Mouse (Mus musculus) mesoderm, embryonic 11.5 days (tissue): ENCODE data around the gene Gm9803.
A peak's percentile ranks its signal among the peaks of the same experiment; 100 is the strongest.
"Not testable (repeated sequence)": the region's sequence is repeated elsewhere in the genome, so short reads cannot be mapped to it uniquely, and the experiment has no call there.

Source experiments
- DNase-seq: peaks from one replicate; pipeline ENCODE4 v3.0.0-alpha.2; 2012; ENCODE audit warnings: low read depth, low spot score

The Gm9803 gene

DNA sequence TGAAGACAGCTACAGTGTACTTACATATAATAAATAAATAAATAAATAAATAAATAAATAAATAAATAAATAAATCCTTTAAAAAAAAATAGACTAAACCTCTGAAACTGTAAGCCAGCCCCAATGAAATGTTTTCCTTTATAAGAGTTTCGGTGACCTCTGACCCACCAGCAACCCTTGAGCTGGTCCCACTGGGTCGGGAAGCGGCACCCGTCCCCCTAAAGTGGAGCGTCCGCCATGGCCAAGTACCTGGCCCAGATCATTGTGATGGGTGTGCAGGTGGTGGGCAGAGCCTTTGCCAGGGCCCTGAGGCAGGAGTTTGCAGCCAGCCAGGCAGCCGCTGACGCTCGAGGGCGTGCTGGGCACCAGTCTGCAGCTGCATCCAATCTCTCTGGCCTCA lies at the start of gene Gm9803:
Gene Gm9803, plus strand, starts transcription at position 154 of the 400 bp plus-strand sequence.
- not testable (repeated sequence) for DNase-seq

DNA sequence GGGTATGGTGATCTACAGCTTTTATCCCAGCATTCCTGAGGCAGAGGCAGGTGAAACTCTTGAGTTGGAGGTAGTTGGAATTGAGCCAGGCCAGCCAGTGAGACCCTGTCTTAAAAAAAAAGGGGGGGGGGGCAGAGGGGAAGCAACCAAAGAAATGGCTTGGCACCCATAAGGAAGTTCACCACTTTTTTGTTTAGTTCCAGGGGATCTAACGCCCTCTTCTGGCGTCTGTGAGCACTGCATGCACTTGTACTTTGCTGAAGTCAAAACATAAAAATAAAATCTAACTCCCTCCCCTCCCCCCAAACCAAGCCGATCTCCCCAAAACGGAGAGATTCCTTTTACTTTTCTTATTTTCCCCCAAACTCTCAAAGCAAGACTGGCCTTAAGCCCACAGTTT lies 48.5 kb upstream of the Gm9803 start:
- no peak for DNase-seq

DNA sequence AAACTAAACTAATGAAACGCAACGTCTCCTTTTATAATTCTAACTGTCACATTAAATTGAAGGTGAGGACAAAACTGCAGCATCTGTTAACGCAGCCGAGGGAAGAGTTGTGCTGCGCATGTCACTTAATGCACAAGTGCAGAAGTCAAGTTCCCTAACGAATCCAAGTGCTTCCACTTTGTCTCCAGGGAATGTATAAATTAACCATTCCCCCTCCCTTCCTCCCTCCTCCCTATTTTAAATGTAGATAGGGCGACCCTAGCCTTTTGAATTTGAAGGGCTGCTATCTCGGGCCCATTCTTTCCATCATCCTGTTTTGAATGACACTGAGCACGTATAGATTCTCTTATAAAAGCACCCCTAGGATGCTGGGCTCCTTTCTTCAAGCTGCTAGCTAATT lies 46.4 kb upstream of the Gm9803 start:
- DNase-seq, result peak; percentile 50

DNA sequence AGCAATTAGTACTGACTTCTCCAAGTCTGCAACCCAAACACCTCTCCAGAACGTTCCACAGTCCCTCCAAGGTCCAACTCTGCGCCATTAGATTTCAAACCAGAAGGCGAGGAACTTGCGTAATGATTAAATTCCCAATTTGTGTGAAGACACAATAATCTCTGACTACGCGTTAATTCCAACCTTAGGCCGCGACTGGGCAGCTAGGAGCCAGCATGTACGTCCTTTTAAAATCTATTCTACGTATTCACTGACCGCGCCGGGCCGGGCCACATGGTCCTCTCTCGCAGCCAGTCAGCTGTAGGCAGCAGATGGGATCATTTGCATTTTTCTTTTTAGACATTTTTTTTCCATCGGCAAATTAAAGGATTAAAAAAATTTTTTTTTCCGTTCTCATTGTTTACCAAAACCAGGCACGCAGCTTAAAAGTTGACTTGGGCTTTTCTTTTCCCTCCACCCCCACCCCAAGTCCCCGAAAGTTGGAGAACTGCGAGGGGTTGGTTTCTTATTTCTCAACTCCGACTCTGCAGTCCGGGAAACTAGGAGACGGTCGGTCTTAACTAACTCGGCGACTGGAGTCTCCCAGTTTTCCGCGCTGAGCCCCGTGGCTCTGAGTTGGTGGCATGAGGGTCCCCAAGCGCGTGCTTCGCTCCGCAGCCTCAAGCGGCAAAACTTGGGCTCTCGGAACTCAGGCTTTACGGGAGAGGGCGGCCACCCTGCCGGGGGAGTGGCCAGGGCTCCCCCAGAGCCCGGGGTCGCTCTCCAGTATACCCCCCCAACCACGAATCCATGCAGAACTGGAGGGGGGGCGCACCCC lies 45.8 kb upstream of the Gm9803 start:
- peak; percentile 77 for DNase-seq

DNA sequence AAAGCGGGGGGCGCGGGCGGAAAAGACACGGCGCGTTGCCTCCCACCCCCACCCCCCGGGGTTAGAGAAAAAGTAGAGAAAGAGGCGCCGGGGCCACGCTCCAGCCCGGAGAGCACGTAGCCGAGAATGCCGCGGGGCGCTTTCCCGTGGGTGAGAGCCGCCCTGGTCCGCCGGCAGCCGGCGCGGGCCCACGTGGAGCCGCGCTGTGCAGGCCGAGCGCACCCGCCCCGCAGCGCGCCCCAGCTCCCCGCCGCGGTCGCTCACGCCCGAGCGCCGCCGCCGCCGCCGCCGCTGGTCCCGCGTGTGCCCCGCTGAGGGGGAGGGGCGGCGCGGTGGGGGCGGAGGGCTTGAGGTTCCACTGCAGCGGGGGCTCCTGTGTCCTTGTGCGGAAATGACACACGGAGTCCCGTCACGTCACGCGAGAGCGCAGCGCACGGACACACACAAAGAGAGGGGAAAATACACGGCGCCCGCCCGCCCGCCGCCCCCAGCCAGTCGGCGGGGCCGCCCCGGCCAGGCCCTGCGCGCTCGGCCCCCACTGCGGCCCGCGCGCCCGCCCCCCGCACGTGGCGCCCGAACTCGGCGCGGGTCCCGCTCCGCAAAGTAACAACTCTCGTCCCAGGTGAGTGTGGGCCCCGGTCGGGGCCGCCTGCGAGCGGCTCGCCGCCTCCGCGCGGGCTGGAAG lies 45.0 kb upstream of the Gm9803 start, which contains the start of gene Bend3:
Gene Bend3, plus strand, starts transcription at position 81 of the 685 bp plus-strand sequence.
- DNase-seq, result peak; percentile 73

DNA sequence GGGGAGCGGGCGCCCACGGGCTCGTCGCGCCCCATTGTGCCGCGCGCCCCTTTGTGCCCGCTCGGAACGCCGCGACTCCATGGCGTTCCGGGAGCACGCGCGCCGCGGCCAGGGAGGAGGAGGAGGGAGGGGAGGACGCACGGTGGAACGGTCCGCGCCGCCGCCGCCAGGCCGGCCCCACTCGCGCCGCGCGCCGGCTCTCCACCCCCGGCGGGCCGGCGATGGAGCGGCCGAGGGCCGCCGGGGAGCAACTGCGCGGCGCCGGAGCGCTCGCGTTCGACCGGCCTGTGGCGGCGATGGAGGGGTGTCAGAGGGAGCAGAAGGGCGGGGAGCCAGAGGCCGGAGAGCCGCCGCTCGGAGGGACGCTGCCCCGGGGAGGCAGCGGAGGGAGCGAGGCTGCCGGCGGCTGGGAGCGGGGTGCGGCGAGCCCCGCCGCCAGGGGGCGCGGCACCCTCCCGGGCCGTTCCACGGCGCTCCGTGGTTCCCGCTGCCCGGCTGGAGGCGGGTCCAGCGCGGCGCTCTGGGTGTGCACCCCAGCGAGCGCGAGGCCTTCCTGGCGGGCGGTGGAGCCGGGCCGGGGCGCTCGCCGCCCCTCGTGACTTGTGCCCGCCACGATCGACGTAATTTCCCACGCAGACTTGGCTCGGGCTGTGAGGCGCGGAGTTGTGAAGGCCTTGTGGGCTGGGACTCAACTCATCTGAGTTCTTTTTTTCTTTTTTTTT lies 44.3 kb upstream of the Gm9803 start:
- DNase-seq, result peak; percentile 89

DNA sequence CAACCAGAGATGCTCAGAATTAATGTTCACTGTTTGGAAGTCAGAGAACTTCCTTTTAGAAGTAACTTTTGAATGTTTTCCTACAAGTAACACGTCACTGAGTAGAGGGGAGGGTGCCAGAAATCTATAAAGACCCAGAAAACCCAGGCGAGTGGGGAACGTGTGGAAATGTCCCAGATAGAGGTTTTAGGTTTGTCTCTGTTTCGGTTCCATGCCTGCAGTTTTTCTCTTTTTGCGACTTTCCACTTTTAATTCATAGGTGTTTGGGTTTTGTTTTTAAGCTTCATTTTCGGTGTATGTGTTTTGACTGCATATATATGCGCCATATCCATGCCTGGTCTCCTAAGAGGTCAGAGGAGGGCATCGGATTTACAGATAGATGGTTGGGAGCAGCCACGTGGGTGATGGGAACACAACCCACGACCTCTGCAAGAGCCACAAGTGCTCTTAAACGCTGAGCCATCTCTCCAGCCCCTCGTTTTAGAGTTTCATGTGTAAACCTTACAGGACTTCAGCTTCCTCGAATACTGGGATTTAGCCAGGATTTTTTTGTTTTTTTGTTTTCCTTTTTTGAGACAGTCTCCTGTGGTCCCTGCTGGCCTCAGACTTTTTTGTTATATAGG lies 43.5 kb upstream of the Gm9803 start:
- DNase-seq, result no peak

DNA sequence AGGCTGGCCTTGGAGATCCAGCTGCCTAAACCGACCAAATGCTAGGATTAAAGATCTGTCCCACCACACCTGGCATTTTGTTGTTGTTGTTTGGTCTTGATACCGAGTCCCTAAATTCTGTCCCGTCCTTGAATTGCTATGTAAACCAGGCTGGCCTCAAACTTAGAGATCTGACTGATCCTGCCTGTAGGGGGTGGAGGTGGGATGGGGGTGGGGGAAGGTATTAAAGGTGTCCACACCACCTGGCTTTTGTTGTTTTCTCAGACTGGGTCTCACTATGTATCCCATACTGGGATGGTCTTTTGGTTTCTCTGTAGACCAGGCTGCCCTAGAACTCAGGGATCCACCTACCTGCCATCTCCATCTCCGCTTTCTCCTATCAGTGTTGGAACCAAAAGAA lies 42.7 kb upstream of the Gm9803 start:
- DNase-seq, result no peak

DNA sequence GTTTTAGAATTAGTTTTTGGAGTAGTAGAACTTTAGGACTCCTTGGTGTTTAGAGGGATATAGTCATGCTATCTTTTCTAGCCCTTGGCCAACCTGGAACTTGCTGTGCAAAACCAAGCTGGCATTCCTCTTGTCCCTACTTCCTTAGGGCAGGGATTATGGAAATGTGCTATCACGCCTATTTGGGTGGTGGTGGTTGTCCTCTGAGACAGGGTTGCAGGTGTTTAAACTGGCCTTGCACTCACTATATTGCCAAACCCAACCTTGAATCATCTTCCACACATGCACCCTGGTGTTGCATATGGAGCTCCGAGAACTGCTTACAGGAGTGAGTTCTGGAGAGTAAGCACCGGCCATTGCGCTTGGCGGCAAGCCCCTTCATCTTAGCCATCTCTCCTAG lies 41.9 kb upstream of the Gm9803 start:
- no peak for DNase-seq

DNA sequence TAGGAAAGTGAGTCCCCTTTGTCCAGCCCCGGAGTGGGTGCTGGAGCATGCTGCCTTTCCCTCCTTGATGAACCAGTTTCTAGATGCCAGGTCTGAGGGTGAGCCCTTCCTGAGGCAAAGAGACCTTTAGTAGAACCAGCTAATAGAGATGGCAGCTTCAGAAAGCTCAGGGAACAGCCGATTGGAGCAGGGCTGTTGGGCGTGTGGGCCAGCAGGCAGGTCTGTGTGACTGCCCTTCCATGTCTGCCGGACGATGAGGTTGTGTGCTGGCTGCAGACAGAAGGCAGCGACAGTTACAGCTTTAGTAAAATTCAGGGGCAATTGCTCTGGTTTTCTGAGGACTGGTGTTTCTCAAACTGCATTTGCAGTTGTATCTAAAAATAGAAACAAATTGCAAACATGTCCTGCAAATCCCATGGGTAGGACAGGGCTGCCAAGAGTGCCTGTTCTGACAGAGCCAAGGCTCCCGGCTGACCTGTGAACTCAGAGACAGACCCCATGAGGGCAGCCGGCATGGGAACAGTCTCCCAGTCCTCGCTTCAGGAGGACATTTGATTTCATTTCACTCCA lies 40.4 kb upstream of the Gm9803 start:
- no peak for DNase-seq

DNA sequence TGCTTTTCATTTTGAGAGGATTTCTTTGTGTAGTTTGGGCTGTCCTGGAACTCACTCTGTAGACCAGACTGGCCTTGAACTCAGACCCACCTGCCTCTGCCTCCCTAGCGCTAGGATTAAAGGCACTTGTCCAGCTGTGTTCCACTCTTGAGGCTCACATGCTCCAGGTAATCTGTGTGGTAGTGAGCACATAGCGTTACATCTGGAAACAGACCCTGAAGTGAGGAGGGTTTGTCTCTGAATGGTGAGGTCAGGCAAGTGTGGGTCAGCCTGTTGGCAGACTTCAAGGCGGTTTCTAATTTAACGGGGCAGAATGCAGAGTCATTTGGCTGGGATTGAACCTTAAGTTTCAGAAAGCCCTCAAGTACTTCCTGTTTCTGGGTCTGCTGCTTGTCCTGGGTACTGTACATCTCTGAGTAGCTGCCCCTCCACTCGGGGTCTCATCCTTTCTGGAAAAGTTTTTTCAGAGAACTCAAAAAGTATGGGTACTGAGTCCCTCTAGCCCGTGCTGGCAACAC lies 38.1 kb upstream of the Gm9803 start:
- DNase-seq, result no peak

DNA sequence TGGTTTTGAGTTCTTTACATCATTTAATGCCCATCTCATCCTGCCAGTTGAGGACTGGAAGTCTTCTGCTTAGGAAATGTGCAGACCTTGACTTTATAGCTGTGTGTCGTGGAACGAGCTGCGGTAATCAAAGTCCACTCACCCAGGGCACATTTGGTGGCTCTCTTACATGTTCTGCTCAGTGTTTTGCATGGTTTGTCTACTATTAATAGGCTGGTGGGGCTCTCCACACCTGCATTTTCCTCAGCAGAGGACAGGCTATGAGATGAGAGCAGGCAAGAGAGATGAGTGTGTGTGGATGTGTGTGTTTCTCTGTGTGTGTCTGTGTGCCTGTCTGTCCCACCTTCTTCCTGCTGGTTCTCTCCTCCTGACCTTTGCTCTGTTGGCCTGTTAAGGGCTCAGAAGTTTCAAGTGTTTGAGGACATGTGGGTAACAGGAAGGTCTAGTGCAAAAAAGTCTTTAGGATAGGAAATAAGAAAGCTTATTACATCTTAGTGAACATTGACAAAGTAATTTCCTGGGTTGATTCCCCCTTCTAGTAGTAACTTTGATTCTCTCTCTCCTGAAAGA lies 36.4 kb upstream of the Gm9803 start:
- DNase-seq, result no peak

DNA sequence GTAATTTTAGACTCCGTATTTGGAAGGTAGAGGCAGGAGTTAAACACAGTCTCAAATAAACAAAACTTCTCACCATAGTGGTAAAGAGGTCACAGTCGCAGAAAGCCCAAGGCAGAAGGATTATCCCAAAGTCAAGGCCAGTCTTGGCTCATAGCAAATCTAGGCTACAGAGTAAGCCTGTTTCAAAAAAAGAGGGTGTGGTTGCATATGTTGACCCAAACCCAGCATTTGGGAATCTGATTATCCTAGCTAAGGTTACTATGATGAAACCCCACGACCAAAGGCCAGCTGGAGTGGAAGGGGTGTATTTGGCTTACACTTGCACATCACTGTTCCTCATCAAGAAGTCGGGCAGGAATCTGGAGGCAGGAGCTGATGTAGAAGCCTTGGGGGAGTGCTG lies 35.6 kb upstream of the Gm9803 start:
- DNase-seq, result no peak

DNA sequence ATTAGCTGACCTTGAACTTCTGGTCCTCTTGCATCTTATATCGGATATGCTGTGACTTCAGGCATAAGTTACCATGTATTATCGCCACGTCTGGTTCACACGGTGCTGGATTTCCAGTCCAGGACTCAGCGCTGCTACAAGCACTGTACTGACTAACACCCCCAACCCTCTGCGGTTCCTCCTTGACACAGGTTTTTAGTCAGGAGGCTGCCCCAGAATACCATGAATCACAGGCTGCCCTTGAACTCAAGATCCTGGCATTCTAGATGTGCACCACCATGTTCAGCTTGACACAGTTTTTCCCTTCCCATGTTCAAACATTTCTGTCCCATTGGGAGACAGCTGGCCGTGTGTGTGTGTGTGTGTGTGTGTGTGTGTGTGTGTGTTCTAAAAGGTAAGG lies 34.7 kb upstream of the Gm9803 start:
- no peak for DNase-seq

DNA sequence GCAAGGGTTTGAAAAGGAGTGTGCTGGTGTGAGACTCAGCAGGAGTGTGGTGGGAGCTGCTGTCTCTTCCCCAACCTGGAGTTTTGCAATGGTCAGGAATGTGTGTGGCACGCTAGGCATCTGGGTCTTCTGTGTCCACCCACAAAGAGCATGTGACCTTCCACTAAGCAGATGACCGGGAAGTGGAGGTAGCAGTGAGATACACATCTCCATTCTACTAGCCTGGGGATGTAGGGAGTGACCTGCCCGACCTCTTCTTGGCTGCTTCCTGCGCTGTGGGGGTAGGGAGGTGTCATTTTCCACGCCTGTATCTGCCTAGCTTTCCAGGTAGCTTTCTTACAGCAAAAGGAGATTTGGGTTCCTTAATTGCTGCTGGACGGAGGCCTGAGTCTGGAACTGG lies 34.3 kb upstream of the Gm9803 start:
- DNase-seq, result peak; percentile 33

DNA sequence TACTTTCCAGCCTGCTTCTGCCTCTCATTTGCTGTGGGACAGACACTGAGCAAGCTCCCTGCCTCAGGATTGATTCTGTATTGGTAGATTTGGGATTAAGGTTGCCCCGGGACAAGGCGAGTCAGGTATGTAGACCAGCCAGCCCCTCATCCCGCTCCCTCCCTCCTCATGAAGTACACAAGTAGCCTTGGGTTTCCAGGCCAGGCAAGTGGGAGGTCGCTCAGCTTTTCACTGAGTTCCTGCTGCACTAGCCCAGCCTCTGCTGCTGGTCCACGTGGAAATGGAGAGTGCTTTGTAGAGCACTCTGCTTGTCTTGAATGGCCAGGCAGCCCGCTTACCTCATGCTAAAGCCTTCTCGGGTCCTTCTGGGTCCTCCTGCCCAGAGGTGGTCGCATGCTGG lies 33.9 kb upstream of the Gm9803 start:
- no peak for DNase-seq

DNA sequence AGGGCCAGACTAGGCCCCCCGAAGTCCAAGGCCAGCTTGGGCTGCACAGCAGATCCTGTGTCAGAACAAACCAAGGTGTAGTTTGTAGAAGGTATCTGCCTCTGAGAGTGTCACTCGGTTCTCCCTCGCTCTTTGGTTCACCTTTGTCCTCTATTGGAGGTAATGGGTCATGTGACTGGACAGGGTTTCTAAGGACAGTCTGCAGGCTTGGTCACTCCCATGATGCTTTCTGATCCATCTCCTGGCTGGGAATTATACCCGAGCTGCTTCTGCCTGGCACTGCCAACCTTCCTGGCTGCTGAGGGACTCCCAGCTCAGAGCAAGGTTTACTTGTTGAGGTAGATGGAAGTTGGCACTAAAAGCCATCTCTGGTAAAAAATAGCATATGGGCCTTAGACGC lies 33.0 kb upstream of the Gm9803 start:
- no peak for DNase-seq

DNA sequence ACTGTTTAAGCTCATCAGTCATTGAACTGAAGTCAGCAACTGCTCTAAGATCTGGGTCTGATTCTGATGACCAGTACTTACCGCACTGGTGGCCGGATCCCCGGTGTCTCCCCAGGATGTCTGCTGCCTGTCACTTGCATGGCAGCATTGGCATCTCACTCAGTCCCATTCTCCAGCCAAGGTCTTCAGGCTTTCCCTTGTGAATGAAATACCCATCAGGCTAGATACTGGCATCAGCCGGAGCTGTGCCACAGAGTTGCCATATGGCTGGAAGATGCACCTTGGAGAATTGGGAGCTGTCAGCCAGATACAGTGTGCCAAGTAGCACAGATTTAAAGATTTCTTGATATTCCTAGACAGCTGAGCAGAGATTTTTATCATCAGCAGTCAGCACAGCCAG lies 21.3 kb upstream of the Gm9803 start:
- DNase-seq, result no peak

DNA sequence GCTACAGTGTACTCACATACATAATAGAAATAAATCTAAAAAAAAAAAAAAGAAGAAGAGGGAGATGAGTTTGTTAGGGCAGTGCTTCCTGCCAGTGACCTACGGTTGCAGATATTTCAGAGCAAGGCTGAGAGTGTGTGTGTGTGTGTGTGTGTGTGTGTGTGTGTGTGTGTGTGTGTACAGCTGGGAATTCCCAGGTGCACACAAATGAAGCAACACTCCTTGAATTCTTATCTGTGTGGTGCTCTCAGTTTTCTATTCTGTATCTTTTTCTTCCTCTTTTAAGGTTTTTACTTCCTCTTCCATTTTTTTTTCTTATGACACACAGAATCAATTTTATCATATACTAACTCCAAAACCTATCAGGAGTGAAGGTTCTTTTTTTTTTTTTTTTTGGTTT lies 19.6 kb upstream of the Gm9803 start:
- no peak for DNase-seq

DNA sequence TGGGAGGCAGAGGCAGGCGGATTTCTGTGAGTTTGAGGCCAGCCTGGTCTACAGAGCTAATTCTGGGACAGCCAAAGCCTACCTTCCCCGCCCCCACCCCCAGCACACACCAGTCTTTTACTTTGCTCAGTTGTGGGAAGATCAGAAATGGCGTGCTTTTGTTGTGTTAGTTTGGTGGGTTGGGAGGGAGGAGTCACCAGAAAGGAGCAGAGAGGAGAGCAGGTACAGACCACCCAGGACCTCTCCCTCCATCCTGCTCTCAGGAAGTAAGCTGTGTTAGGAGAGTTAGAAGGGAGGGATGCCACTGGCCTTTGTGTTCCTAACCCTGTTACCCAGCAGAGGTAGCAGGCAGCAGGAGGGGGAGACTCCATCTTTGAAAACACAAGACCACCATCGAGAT lies 16.8 kb upstream of the Gm9803 start:
- DNase-seq, result no peak

DNA sequence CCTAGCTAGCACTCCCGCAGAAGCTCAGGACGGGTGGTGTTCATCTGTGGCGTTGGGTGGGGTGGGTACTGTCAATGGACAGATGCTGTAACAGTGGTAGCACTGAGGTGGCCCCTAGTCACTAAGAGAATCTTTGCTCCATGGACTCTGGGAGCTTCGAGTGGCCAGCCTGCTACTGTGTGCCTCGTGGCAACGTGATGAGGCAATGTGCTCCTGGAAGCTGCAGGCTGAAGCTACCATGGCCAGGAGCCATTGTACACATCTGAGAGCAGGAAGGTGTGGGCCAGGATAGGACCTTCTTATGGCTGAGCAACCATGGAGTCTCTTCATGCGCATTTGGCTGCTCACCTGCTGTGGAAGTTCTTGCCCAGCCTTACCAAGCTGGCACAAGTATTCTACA lies 14.7 kb upstream of the Gm9803 start:
- DNase-seq, result no peak
